Mouse (Mus musculus): Measurements from ENCODE around the gene Gm13278.
A peak's percentile ranks its signal among the peaks of the same experiment; 100 is the strongest.
"Not testable (repeated sequence)": the region's sequence is repeated elsewhere in the genome, so short reads cannot be mapped to it uniquely, and the experiment has no call there.

Gene Gm13278

GRCm38 (mm10) chr4:88788402-88788801 is 2.9 kb upstream of the Gm13278 start, which contains the start of gene Gm13277:
Gm13277 (plus strand) TSS chr4:88788632.
- not testable (repeated sequence) for DNase-seq (ENCODE audit: low read depth, low spot score)

- DNase-seq (ENCODE audit: low read depth, low spot score), result not testable (repeated sequence)
Observed at GRCm38 (mm10) chr4:88793936-88794675, 2.8 kb downstream of the Gm13278 start, which contains the start of gene Gm13275. Gm13275 (plus strand) TSS chr4:88794487.

- not testable (repeated sequence) for DNase-seq (ENCODE audit: low read depth, low spot score)
Observed at GRCm38 (mm10) chr4:88797097-88797496, 5.7 kb downstream of the Gm13278 start, which contains the start of gene Gm13279. Gm13279 (plus strand) TSS chr4:88797397.

GRCm38 (mm10) chr4:88799365-88799764 is 8.0 kb downstream of the Gm13278 start, which contains the start of gene Gm13285:
Gm13285 (plus strand) TSS chr4:88799665.
- not testable (repeated sequence) for DNase-seq (ENCODE audit: low read depth, low spot score)

GRCm38 (mm10) chr4:88802954-88803353 is 11.6 kb downstream of the Gm13278 start, which contains the start of gene Gm13287:
Gm13287 (plus strand) TSS chr4:88803254.
- DNase-seq (ENCODE audit: low read depth, low spot score), result not testable (repeated sequence)

- DNase-seq (ENCODE audit: low read depth, low spot score), result not testable (repeated sequence)
Observed at GRCm38 (mm10) chr4:88805231-88805630, 13.9 kb downstream of the Gm13278 start, which contains the start of gene Gm13288. Gm13288 (plus strand) TSS chr4:88805531.

- DNase-seq (ENCODE audit: low read depth, low spot score), result not testable (repeated sequence)
Observed at GRCm38 (mm10) chr4:88805761-88806160, 14.4 kb downstream of the Gm13278 start.

GRCm38 (mm10) chr4:88815928-88816327 is 24.6 kb downstream of the Gm13278 start, which contains the start of gene Ifna7:
Ifna7 (plus strand) TSS chr4:88816228.
- no peak for DNase-seq (ENCODE audit: low read depth, low spot score)

- DNase-seq (ENCODE audit: low read depth, low spot score), result no peak
Observed at GRCm38 (mm10) chr4:88819659-88820058, 28.3 kb downstream of the Gm13278 start, which contains the start of gene Ifna11. Ifna11 (plus strand) TSS chr4:88819959.

- peak; percentile 36 for DNase-seq (ENCODE audit: low read depth, low spot score)
Observed at GRCm38 (mm10) chr4:88822995-88823394, 31.6 kb downstream of the Gm13278 start.

- DNase-seq (ENCODE audit: low read depth, low spot score), result not testable (repeated sequence)
Observed at GRCm38 (mm10) chr4:88827116-88827515, 35.8 kb downstream of the Gm13278 start, which contains the start of gene Ifna6. Ifna6 (plus strand) TSS chr4:88827416.

GRCm38 (mm10) chr4:88830523-88830922 is 39.2 kb downstream of the Gm13278 start:
- DNase-seq (ENCODE audit: low read depth, low spot score), result peak; percentile 69

- not testable (repeated sequence) for DNase-seq (ENCODE audit: low read depth, low spot score)
Observed at GRCm38 (mm10) chr4:88835225-88835624, 43.9 kb downstream of the Gm13278 start, which contains the start of gene Ifna5. Ifna5 (plus strand) TSS chr4:88835525.

GRCm38 (mm10) chr4:88838828-88839227 is 47.5 kb downstream of the Gm13278 start:
- peak; percentile 55 for DNase-seq (ENCODE audit: low read depth, low spot score)

GRCm38 (mm10) chr4:88840058-88840457 is 48.7 kb downstream of the Gm13278 start:
- no peak for DNase-seq (ENCODE audit: low read depth, low spot score)

GRCm38 (mm10) chr4:88841438-88841911 is 50.1 kb downstream of the Gm13278 start, which contains the start of gene Ifna4:
Ifna4 (plus strand) TSS chr4:88841861.
- DNase-seq (ENCODE audit: low read depth, low spot score), result no peak

Data from 3T3-L1 (cell line).